ENCODE assay signal across 8 mouse cellular contexts in the genomic region with DNA sequence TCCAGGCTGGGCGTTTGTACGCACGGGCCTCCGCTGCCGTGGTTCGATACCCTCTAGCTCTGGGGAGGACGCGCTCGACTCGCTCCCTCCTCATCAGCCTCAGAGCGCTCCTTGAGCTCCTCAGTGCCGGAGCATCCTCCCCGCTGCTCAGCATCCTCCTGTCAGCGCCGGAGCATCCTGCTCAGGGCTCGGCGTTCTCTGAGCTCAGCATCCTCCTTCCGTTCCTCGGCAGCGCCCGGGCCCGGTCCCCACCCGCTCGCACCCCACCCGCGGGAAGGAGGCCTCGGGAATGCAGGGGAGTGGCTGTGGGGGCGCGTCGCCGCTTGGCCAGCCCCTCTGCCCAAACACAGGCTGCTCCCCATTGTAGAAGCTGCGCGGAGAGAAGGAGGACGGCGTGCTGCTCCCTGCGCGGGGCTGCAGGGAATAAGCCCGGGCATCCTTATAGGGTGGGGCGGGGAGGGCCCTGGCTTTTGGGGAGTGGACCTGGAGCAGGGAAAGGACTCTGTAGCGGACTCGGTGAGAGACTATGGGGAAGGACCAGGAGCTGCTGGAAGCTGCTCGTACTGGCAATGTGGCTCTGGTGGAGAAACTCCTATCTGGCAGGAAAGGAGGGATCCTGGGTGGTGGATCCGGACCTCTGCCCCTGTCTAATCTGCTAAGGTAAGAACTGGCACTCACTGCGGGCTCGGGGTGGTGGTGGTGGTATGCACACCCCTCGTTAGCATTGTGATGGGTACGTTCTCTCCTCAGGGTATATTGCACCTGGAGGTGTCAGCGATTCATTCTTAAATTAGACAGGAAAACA. TPM values are rescaled to one million over a fixed set of nuclear protein-coding genes. Genes with fewer than 3 reads are reported as not detected.
A peak's percentile ranks its signal among the peaks of the same experiment; 100 is the strongest.
DNase-seq lines count a peak whose midpoint lies in the region; ATAC-seq lines count a peak whose summit lies in the region.

Gene Anks1b, plus strand, starts transcription at position 364 of the 805 bp plus-strand sequence.

- no peak within 1 kb of the TSS for H3K27ac ChIP-seq in embryonic facial prominence, embryonic 12.5 days
- H3K27ac ChIP-seq in heart, embryonic 16.5 days (ENCODE audit: low read length) = no peak within 1 kb of the TSS
- H3K27ac ChIP-seq in liver, embryonic 16.5 days (ENCODE audit: low read length) = no peak within 1 kb of the TSS

- no peaks in the 10 kb centered on the region for H3K36me3 ChIP-seq in embryonic facial prominence, embryonic 12.5 days
- no peaks in the 10 kb centered on the region for H3K36me3 ChIP-seq in heart, embryonic 16.5 days (ENCODE audit: control insufficient read depth, insufficient read depth)
- H3K36me3 ChIP-seq in liver, embryonic 16.5 days (ENCODE audit: control insufficient read depth, insufficient read depth) = no peaks in the 10 kb centered on the region

- peak within 1 kb of the TSS; percentile 61 for H3K4me3 ChIP-seq in embryonic facial prominence, embryonic 12.5 days
- H3K4me3 ChIP-seq in heart, embryonic 16.5 days (ENCODE audit: low read length) = peak within 1 kb of the TSS; percentile 66
- H3K4me3 ChIP-seq in liver, embryonic 16.5 days (ENCODE audit: low read depth, low read length) = peak within 1 kb of the TSS; percentile 44

- peak within 1 kb of the TSS; percentile 28 for H3K9ac ChIP-seq in embryonic facial prominence, embryonic 12.5 days
- H3K9ac ChIP-seq in heart, embryonic 16.5 days (ENCODE audit: low read length) = peak within 1 kb of the TSS; percentile 28; the same call in 1 of the 2 replicates
- H3K9ac ChIP-seq in liver, embryonic 16.5 days (ENCODE audit: low read depth, low read length) = no peak within 1 kb of the TSS

- peaks cover 14% of the 10 kb centered on the region for H3K27me3 ChIP-seq in embryonic facial prominence, embryonic 12.5 days
- peaks cover 22% of the 10 kb centered on the region for H3K27me3 ChIP-seq in heart, embryonic 16.5 days (ENCODE audit: control insufficient read depth, insufficient read depth, low read length)
- peaks cover 30% of the 10 kb centered on the region for H3K27me3 ChIP-seq in liver, embryonic 16.5 days (ENCODE audit: control insufficient read depth, insufficient read depth, low read depth, low read length)

- peak; percentile 29 for DNase-seq in CD4-positive helper T cell, adult 2 months (ENCODE audit: low read depth, low spot score)
- DNase-seq in adrenal gland, postnatal 10 days = peak; percentile 10
- peak; percentile 51 to 63 for DNase-seq in layer of hippocampus, adult 8-10 months (ENCODE audit: low spot score in 2 of 2)
- DNase-seq in ovary, postnatal 36 days (ENCODE audit: low spot score) = peak; percentile 9

- peaks cover 9% of the 10 kb centered on the region; the same call in 1 of the 2 replicates for H3K4me1 ChIP-seq in embryonic facial prominence, embryonic 12.5 days
- H3K4me1 ChIP-seq in heart, embryonic 16.5 days (ENCODE audit: control insufficient read depth, insufficient read depth, low read length) = peaks cover 6% of the 10 kb centered on the region; the same call in 1 of the 2 replicates
- H3K4me1 ChIP-seq in liver, embryonic 16.5 days (ENCODE audit: control insufficient read depth, low read depth, low read length) = no peaks in the 10 kb centered on the region; the same call in 1 of the 2 replicates

- under 1% methylated on average over 47 of the region's 48 CpGs for WGBS in embryonic facial prominence, embryonic 12.5 days
- WGBS in heart, embryonic 16.5 days = 1% methylated on average over 47 of the region's 48 CpGs
- WGBS in liver, embryonic 16.5 days (ENCODE audit: insufficient replicate concordance) = 2% methylated on average over 47 of the region's 48 CpGs

- H3K9me3 ChIP-seq in embryonic facial prominence, embryonic 12.5 days = no peaks in the 10 kb centered on the region
- H3K9me3 ChIP-seq in heart, embryonic 16.5 days (replicated peaks; ENCODE audit: control insufficient read depth, low read length) = no peaks in the 10 kb centered on the region
- no peaks in the 10 kb centered on the region for H3K9me3 ChIP-seq in liver, embryonic 16.5 days (replicated peaks; ENCODE audit: control insufficient read depth, low read length)

- peak; percentile 79 for ATAC-seq in embryonic facial prominence, embryonic 12.5 days (ENCODE audit: insufficient number of reproducible peaks, insufficient read depth, low FRiP score, low TSS enrichment)
- peak; percentile 45; the same call in 1 of the 2 replicates for ATAC-seq in heart, embryonic 16.5 days (replicated peaks; ENCODE audit: extremely low read depth, insufficient read depth, low FRiP score)
- ATAC-seq in liver, embryonic 16.5 days (ENCODE audit: low read depth) = no peak
- ATAC-seq in monocyte, adult 5-6 weeks (replicated peaks; ENCODE audit: insufficient number of reproducible peaks, low FRiP score, low TSS enrichment, poor library complexity, severe bottlenecking) = no peak

- H3K4me2 ChIP-seq in embryonic facial prominence, embryonic 12.5 days (replicated peaks) = peak within 1 kb of the TSS; percentile 96
- peak within 1 kb of the TSS; percentile 94 for H3K4me2 ChIP-seq in heart, embryonic 16.5 days (ENCODE audit: low read depth, low read length)
- peak within 1 kb of the TSS; percentile 59 for H3K4me2 ChIP-seq in liver, embryonic 16.5 days (ENCODE audit: low read depth, low read length)

RNA-seq across cellular contexts. Expression of gene Anks1b, which starts in this region (rescaled TPM):
- 1 to 10 TPM; 1.7 to 2.0 TPM for total RNA-seq in adrenal gland, postnatal 10 days (2021)
- polyA plus RNA-seq in embryonic facial prominence, embryonic 12.5 days (2016; fragmentation: Nextera tagmentation; extraction: Ambion mirVana) = 2.1 and 2.8 TPM in 2 replicates
- 0.13 TPM in 1 of 2 replicates, not detected in the other for polyA plus RNA-seq in heart, embryonic 16.5 days (2015; fragmentation: Nextera tagmentation; extraction: Ambion mirVana)
- total RNA-seq in layer of hippocampus, adult 8-10 months (2022) = 100 to 1,000 TPM; 427 to 543 (median 478) TPM
- polyA plus RNA-seq in liver, embryonic 16.5 days (2015; fragmentation: Nextera tagmentation; extraction: Ambion mirVana) = not detected in 2 replicates
- 0.43 TPM in 1 of 3 replicates, not detected in the others for total RNA-seq in monocyte, adult 5-6 weeks (2017)

Comparison
In these comparisons a context has a peak if more than half of its experiments do, and no peak if none do; other contexts are left out.
1. RNA of gene Anks1b (total RNA-seq): 427 to 543 TPM in layer of hippocampus, adult 8-10 months; 1.7 to 2.0 TPM in adrenal gland, postnatal 10 days and 0.43 TPM in monocyte, adult 5-6 weeks; every median in the first group is over 100 times any median in the second.
2. Peak in ATAC-seq, H3K4me3 ChIP-seq, H3K9ac ChIP-seq and H3K4me2 ChIP-seq in heart, embryonic 16.5 days; RNA of the gene not detected or under 1 TPM.
3. Peak in every context shown above with its lines, with median percentiles within 50 percentile points of each other: DNase-seq, H3K4me2 ChIP-seq and H3K4me3 ChIP-seq.